ENCODE assay signal across 7 mouse cellular contexts in genomic region chr1:134065241-134065809, GRCm38 (mm10). TPM values are rescaled to one million over a fixed set of nuclear protein-coding genes. Genes with fewer than 3 reads are reported as not detected.
DNase-seq lines count a peak whose midpoint lies in the region; ATAC-seq and TF ChIP-seq lines count a peak whose summit lies in the region.

No protein-coding gene starts in this region.

- H3K9me3 ChIP-seq in G1E (replicated peaks): no peaks in the 10 kb centered on the region
- no peaks in the 10 kb centered on the region for H3K9me3 ChIP-seq in heart, embryonic 15.5 days (replicated peaks)
- no peaks in the 10 kb centered on the region for H3K9me3 ChIP-seq in lung, embryonic 15.5 days

- peak overlapping the region; percentile 99 for H3K27ac ChIP-seq in heart, embryonic 15.5 days
- H3K27ac ChIP-seq in lung, embryonic 15.5 days: peak overlapping the region; percentile 99

- peak; percentile 35; the same call in 1 of the 2 replicates for ATAC-seq in G1E (ENCODE audit: extremely low read depth, insufficient number of reproducible peaks, low FRiP score, poor library complexity, severe bottlenecking)
- no peak for ATAC-seq in heart, embryonic 15.5 days (replicated peaks; ENCODE audit: insufficient number of reproducible peaks, insufficient read depth, low FRiP score, low read depth)
- no peak for ATAC-seq in lung, embryonic 15.5 days (ENCODE audit: borderline replicate concordance, extremely low read depth, low FRiP score, low TSS enrichment)

- peaks cover 94% of the 10 kb centered on the region for H3K27me3 ChIP-seq in G1E (ENCODE audit: insufficient read depth, low read length)
- no peaks in the 10 kb centered on the region for H3K27me3 ChIP-seq in heart, embryonic 15.5 days
- no peaks in the 10 kb centered on the region for H3K27me3 ChIP-seq in lung, embryonic 15.5 days

- H3K4me1 ChIP-seq in G1E (ENCODE audit: insufficient read depth, low read depth, low read length): peaks cover 34% of the 10 kb centered on the region
- H3K4me1 ChIP-seq in heart, embryonic 15.5 days (replicated peaks): peaks cover 58% of the 10 kb centered on the region
- peaks cover 94% of the 10 kb centered on the region for H3K4me1 ChIP-seq in lung, embryonic 15.5 days

- H3K4me3 ChIP-seq in G1E (ENCODE audit: low read depth, low read length): no peak overlapping the region
- no peak overlapping the region for H3K4me3 ChIP-seq in heart, embryonic 15.5 days
- H3K4me3 ChIP-seq in lung, embryonic 15.5 days: no peak overlapping the region

- WGBS in heart, embryonic 15.5 days: 58% methylated on average over 4 of the region's 4 CpGs
- WGBS in lung, embryonic 15.5 days: 37% methylated on average over 4 of the region's 4 CpGs

- no peak overlapping the region for H3K9ac ChIP-seq in heart, embryonic 15.5 days
- H3K9ac ChIP-seq in lung, embryonic 15.5 days: no peak overlapping the region

- H3K36me3 ChIP-seq in G1E (replicated peaks): no peaks in the 10 kb centered on the region
- H3K36me3 ChIP-seq in heart, embryonic 15.5 days: no peaks in the 10 kb centered on the region
- H3K36me3 ChIP-seq in lung, embryonic 15.5 days: no peaks in the 10 kb centered on the region

- peak; percentile 64 to 70 for DNase-seq in B cell, adult 2 months
- DNase-seq in G1E (ENCODE audit: low spot score) (no peak), MN1 (ENCODE audit: low spot score) (no peak)
- peak; percentile 35 to 54 for DNase-seq in spleen, postnatal 10 days (ENCODE audit: low spot score in 2 of 2)
- DNase-seq in urinary bladder, postnatal 4 days (ENCODE audit: low spot score in 2 of 2): no peak

- no peak overlapping the region for H3K4me2 ChIP-seq in heart, embryonic 15.5 days
- no peak overlapping the region for H3K4me2 ChIP-seq in lung, embryonic 15.5 days

- TF ChIP-seq CTCF in G1E (IDR thresholded peaks at IDR 0.05; ENCODE audit: low read depth, low read length): no peak

RNA-seq across cellular contexts. Expression of gene Btg2, which starts 13.6 kb away (rescaled TPM):
- total RNA-seq in G1E (2014; fragmentation: Nextera tagmentation) (14.3 and 25.7 TPM in 2 replicates), G1E (2017) (12.3 and 13.5 TPM in 2 replicates)
- polyA plus RNA-seq in G1E (2012): 2.3 and 4.6 TPM in 2 replicates
- 36.9 and 45.4 TPM in 2 replicates for polyA plus RNA-seq in heart, embryonic 15.5 days (2015; fragmentation: Nextera tagmentation; extraction: Ambion mirVana)
- polyA plus RNA-seq in lung, embryonic 15.5 days (2015; fragmentation: Nextera tagmentation; extraction: Ambion mirVana): 111 and 115 TPM in 2 replicates

RNA-seq across cellular contexts. Expression of gene Fmod, which starts 28.3 kb away (rescaled TPM):
- total RNA-seq in G1E (2014; fragmentation: Nextera tagmentation) (not detected in 2 replicates), G1E (2017) (0.16 TPM in 1 of 2 replicates, not detected in the other)
- not detected in 2 replicates for polyA plus RNA-seq in G1E (2012)
- polyA plus RNA-seq in heart, embryonic 15.5 days (2015; fragmentation: Nextera tagmentation; extraction: Ambion mirVana): 23.3 and 32.3 TPM in 2 replicates
- 193 and 195 TPM in 2 replicates for polyA plus RNA-seq in lung, embryonic 15.5 days (2015; fragmentation: Nextera tagmentation; extraction: Ambion mirVana)

RNA-seq across cellular contexts. Expression of gene Chit1, which starts 45.7 kb away (rescaled TPM):
- total RNA-seq in G1E (2014; fragmentation: Nextera tagmentation) (not detected in 2 replicates), G1E (2017) (not detected in 2 replicates)
- not detected in 2 replicates for polyA plus RNA-seq in G1E (2012)
- 0.42 TPM in 2 replicates for polyA plus RNA-seq in heart, embryonic 15.5 days (2015; fragmentation: Nextera tagmentation; extraction: Ambion mirVana)
- 0.19 and 0.35 TPM in 2 replicates for polyA plus RNA-seq in lung, embryonic 15.5 days (2015; fragmentation: Nextera tagmentation; extraction: Ambion mirVana)

Comparison
In these comparisons a context has a peak if more than half of its experiments do, and no peak if none do; other contexts are left out.
1. DNase-seq: peak in B cell, adult 2 months (2 of 2) and spleen, postnatal 10 days (2 of 2); none in G1E (single experiment), urinary bladder, postnatal 4 days (0 of 2) and MN1 (single experiment).
2. RNA of gene Fmod, which starts 28.3 kb away (polyA plus RNA-seq): 193 to 195 TPM in lung, embryonic 15.5 days and 23.3 to 32.3 TPM in heart, embryonic 15.5 days; not detected in G1E; every median in the first group is over 10 times any median in the second.